Mouse (Mus musculus): ENCODE measurements around the gene Htr7. TPM values are rescaled to one million over a fixed set of nuclear protein-coding genes. Genes with fewer than 3 reads are reported as not detected.

Htr7 gene
- polyA plus RNA-seq, 1 experiment: 5.5 TPM

DNA sequence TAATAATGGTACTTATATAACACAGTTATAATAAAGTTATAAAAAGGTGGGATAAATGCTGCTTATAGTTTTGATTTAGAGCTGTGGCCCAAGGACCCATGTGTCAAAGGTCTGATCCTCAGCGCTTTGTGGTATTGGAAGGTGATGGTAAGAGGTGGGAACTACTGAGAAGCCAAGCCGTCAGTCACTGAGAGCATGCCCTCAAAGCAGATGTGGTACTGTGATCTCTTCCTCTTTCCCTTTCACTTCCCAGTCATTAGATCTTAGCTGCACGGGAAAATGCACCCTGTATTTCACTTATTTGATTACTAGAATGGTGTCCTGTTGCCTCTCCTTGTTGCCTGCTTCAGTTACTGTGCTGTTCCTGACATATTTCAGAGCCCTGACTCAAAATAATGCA lies 59.9 kb downstream of the Htr7 start:
- Histone ChIP-seq H3K36me3 (ENCODE audit: control insufficient read depth, insufficient read depth, low read length) (no peaks in the 10 kb centered on the region), H3K27me3 (ENCODE audit: control insufficient read depth, insufficient read depth, low read length) (no peaks in the 10 kb centered on the region), H3K27ac (ENCODE audit: control insufficient read depth, insufficient read depth, low read length) (no peak overlapping the region), H3K4me1 (replicated peaks; ENCODE audit: control insufficient read depth, insufficient read depth, low read length) (no peaks in the 10 kb centered on the region), H3K4me3 (ENCODE audit: control insufficient read depth, insufficient read depth, low read length) (no peak overlapping the region)
- WGBS: 12% methylated on average over 3 of the region's 3 CpGs
- TF ChIP-seq CTCF (IDR thresholded peaks at IDR 0.05; ENCODE audit: borderline replicate concordance, control insufficient read depth, extremely low read depth, insufficient read depth, low read length, poor library complexity): no peak
- TF ChIP-seq POLR2A (IDR thresholded peaks at IDR 0.05; ENCODE audit: control insufficient read depth, extremely low read depth, insufficient read depth, low read length, poor library complexity): no peak
- no peak for DNase-seq

DNA sequence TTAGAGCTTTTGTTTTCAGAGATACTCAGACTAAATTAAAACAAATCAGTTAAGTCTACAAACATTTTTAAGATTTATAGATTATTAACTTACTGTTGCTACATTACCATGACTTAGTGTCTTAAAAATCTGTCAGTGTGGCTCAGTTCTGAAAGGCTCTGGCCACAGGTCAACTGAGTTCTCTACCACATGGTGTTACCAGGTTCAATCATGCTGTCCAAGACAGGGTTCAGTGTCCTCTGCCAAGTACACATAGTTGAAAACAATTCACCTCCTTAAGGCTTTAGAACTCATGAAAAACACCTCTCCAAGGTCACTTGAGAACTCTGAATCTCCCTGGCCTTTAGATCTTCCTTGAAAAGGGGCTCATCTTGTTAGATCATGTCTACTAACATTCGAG lies 69.8 kb downstream of the Htr7 start:
- TF ChIP-seq POLR2A (IDR thresholded peaks at IDR 0.05; ENCODE audit: control insufficient read depth, extremely low read depth, insufficient read depth, low read length, poor library complexity) (no peak), CTCF (IDR thresholded peaks at IDR 0.05; ENCODE audit: borderline replicate concordance, control insufficient read depth, extremely low read depth, insufficient read depth, low read length, poor library complexity) (no peak)
- no peak overlapping the region for H3K27ac ChIP-seq (ENCODE audit: control insufficient read depth, insufficient read depth, low read length)
- no peak overlapping the region for H3K4me3 ChIP-seq (ENCODE audit: control insufficient read depth, insufficient read depth, low read length)
- H3K4me1 ChIP-seq (replicated peaks; ENCODE audit: control insufficient read depth, insufficient read depth, low read length): no peaks in the 10 kb centered on the region
- no peak for DNase-seq
- no peaks in the 10 kb centered on the region for H3K27me3 ChIP-seq (ENCODE audit: control insufficient read depth, insufficient read depth, low read length)
- WGBS: 87% methylated on average over 1 of the region's 1 CpGs
- no peaks in the 10 kb centered on the region for H3K36me3 ChIP-seq (ENCODE audit: control insufficient read depth, insufficient read depth, low read length)

DNA sequence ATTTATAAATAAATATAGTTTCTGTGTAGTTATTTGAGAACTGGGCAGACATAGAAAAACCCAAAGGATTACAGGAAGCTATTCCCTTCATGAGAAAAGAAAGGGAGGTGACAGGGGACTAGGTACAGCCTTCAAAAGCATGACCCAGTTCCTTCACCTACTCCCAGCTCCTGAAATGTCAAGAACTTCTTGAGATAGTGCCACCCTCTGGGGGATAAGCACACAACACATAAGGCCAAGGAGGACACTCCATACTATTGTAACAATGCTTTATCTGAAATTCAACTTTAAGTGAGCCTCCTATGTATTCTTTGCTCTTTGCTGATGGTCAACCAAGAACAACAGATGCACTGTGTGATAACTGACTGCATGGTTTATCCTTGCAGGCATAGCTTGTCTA lies 82.6 kb downstream of the Htr7 start:
- no peak overlapping the region for H3K27ac ChIP-seq (ENCODE audit: control insufficient read depth, insufficient read depth, low read length)
- DNase-seq: no peak
- H3K4me3 ChIP-seq (ENCODE audit: control insufficient read depth, insufficient read depth, low read length): no peak overlapping the region
- H3K4me1 ChIP-seq (replicated peaks; ENCODE audit: control insufficient read depth, insufficient read depth, low read length): no peaks in the 10 kb centered on the region
- no peak for TF ChIP-seq CTCF (IDR thresholded peaks at IDR 0.05; ENCODE audit: borderline replicate concordance, control insufficient read depth, extremely low read depth, insufficient read depth, low read length, poor library complexity)
- no peak for TF ChIP-seq POLR2A (IDR thresholded peaks at IDR 0.05; ENCODE audit: control insufficient read depth, extremely low read depth, insufficient read depth, low read length, poor library complexity)
- H3K27me3 ChIP-seq (ENCODE audit: control insufficient read depth, insufficient read depth, low read length): no peaks in the 10 kb centered on the region
- no peaks in the 10 kb centered on the region for H3K36me3 ChIP-seq (ENCODE audit: control insufficient read depth, insufficient read depth, low read length)

GRCm38 (mm10) chr19:35957656-35958055 lies 99.7 kb downstream of the Htr7 start:
- DNase-seq: no peak
- H3K4me1 ChIP-seq (replicated peaks; ENCODE audit: control insufficient read depth, insufficient read depth, low read length): no peaks in the 10 kb centered on the region
- H3K4me3 ChIP-seq (ENCODE audit: control insufficient read depth, insufficient read depth, low read length): no peak overlapping the region
- no peaks in the 10 kb centered on the region for H3K27me3 ChIP-seq (ENCODE audit: control insufficient read depth, insufficient read depth, low read length)
- TF ChIP-seq CTCF (IDR thresholded peaks at IDR 0.05; ENCODE audit: borderline replicate concordance, control insufficient read depth, extremely low read depth, insufficient read depth, low read length, poor library complexity): no peak
- no peak for TF ChIP-seq POLR2A (IDR thresholded peaks at IDR 0.05; ENCODE audit: control insufficient read depth, extremely low read depth, insufficient read depth, low read length, poor library complexity)
- 83% methylated on average over 5 of the region's 5 CpGs for WGBS
- H3K36me3 ChIP-seq (ENCODE audit: control insufficient read depth, insufficient read depth, low read length): no peaks in the 10 kb centered on the region
- H3K27ac ChIP-seq (ENCODE audit: control insufficient read depth, insufficient read depth, low read length): no peak overlapping the region

- TF ChIP-seq POLR2A (IDR thresholded peaks at IDR 0.05; ENCODE audit: control insufficient read depth, extremely low read depth, insufficient read depth, low read length, poor library complexity) (no peak), CTCF (IDR thresholded peaks at IDR 0.05; ENCODE audit: borderline replicate concordance, control insufficient read depth, extremely low read depth, insufficient read depth, low read length, poor library complexity) (no peak)
- no peak overlapping the region for H3K27ac ChIP-seq (ENCODE audit: control insufficient read depth, insufficient read depth, low read length)
- no peaks in the 10 kb centered on the region for H3K36me3 ChIP-seq (ENCODE audit: control insufficient read depth, insufficient read depth, low read length)
- H3K4me3 ChIP-seq (ENCODE audit: control insufficient read depth, insufficient read depth, low read length): no peak overlapping the region
- no peaks in the 10 kb centered on the region for H3K4me1 ChIP-seq (replicated peaks; ENCODE audit: control insufficient read depth, insufficient read depth, low read length)
- H3K27me3 ChIP-seq (ENCODE audit: control insufficient read depth, insufficient read depth, low read length): no peaks in the 10 kb centered on the region
- 92% methylated on average over 13 of the region's 13 CpGs for WGBS
- DNase-seq: no peak
Observed at GRCm38 (mm10) chr19:35955698-35956097, 101.6 kb downstream of the Htr7 start.

DNA sequence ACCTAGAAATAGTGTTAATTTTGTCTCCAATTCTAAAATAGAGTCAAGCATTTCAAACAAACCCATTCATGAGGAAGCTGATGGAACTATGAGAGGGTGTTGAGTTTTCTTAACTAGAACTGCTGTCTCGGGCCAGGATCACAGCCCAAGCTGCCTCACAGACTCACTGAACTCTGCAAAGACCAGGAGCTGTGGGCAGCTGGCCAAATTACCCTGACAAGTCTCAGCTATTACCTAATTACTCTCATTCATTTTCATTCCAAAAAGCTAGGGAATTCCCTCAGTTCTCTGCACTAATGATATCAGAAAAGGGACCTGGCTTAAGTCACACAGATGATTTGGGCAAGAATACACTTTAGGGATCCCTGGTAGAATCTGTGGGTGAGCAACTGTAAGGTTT lies 107.4 kb downstream of the Htr7 start:
- 63% methylated on average over 1 of the region's 1 CpGs for WGBS
- TF ChIP-seq POLR2A (IDR thresholded peaks at IDR 0.05; ENCODE audit: control insufficient read depth, extremely low read depth, insufficient read depth, low read length, poor library complexity) (no peak), CTCF (IDR thresholded peaks at IDR 0.05; ENCODE audit: borderline replicate concordance, control insufficient read depth, extremely low read depth, insufficient read depth, low read length, poor library complexity) (no peak)
- H3K4me1 ChIP-seq (replicated peaks; ENCODE audit: control insufficient read depth, insufficient read depth, low read length): no peaks in the 10 kb centered on the region
- H3K27ac ChIP-seq (ENCODE audit: control insufficient read depth, insufficient read depth, low read length): no peak overlapping the region
- no peak for DNase-seq
- no peak overlapping the region for H3K4me3 ChIP-seq (ENCODE audit: control insufficient read depth, insufficient read depth, low read length)
- no peaks in the 10 kb centered on the region for H3K36me3 ChIP-seq (ENCODE audit: control insufficient read depth, insufficient read depth, low read length)
- H3K27me3 ChIP-seq (ENCODE audit: control insufficient read depth, insufficient read depth, low read length): no peaks in the 10 kb centered on the region

- Histone ChIP-seq H3K27ac (ENCODE audit: control insufficient read depth, insufficient read depth, low read length) (no peak overlapping the region), H3K27me3 (ENCODE audit: control insufficient read depth, insufficient read depth, low read length) (no peaks in the 10 kb centered on the region), H3K4me3 (ENCODE audit: control insufficient read depth, insufficient read depth, low read length) (no peak overlapping the region), H3K4me1 (replicated peaks; ENCODE audit: control insufficient read depth, insufficient read depth, low read length) (no peaks in the 10 kb centered on the region), H3K36me3 (ENCODE audit: control insufficient read depth, insufficient read depth, low read length) (no peaks in the 10 kb centered on the region)
- TF ChIP-seq CTCF (IDR thresholded peaks at IDR 0.05; ENCODE audit: borderline replicate concordance, control insufficient read depth, extremely low read depth, insufficient read depth, low read length, poor library complexity): no peak
- TF ChIP-seq POLR2A (IDR thresholded peaks at IDR 0.05; ENCODE audit: control insufficient read depth, extremely low read depth, insufficient read depth, low read length, poor library complexity): no peak
- no peak for DNase-seq
- 67% methylated on average over 3 of the region's 3 CpGs for WGBS
Observed at GRCm38 (mm10) chr19:35924961-35925495, 132.3 kb downstream of the Htr7 start.

Measured in thymus, adult 2 months (tissue).